Comparison of ENCODE assay signal across 21 mouse cellular contexts in genomic region chr2:128438897-128439296, GRCm38 (mm10).
"Had no signal": no experiment of that assay in that cellular context is flagged by ENCODE, and none has a peak within 500 bp of the region (broad histone marks: within the 10 kb centered on the region; RNA-seq: fewer than 3 reads in every experiment).

No protein-coding gene starts in this region.

- H3K4me3 ChIP-seq: layer of hippocampus, adult 2 months; limb, embryonic 10.5 days; limb, embryonic 13.5 days; liver, embryonic 13.5 days; neural tube, embryonic 12.5 days; neural tube, embryonic 15.5 days; stomach, embryonic 15.5 days had no signal

- ATAC-seq: inflammation-experienced regulatory T-cells, adult 6 months; intestine, postnatal 0 days; liver, postnatal 0 days had no signal

- H3K36me3 ChIP-seq: limb, embryonic 10.5 days; limb, embryonic 13.5 days; liver, embryonic 13.5 days; neural tube, embryonic 12.5 days; neural tube, embryonic 15.5 days; stomach, embryonic 15.5 days had no signal

- H3K27ac ChIP-seq: kidney, postnatal 0 days; layer of hippocampus, adult 2 months; limb, embryonic 10.5 days; limb, embryonic 13.5 days; liver, embryonic 13.5 days; neural tube, embryonic 12.5 days; neural tube, embryonic 15.5 days; stomach, embryonic 15.5 days had no signal

- DNase-seq: kidney, adult 2 months; kidney, postnatal 25 days; layer of hippocampus, adult 9-11 months; liver, embryonic 13.5 days; liver, postnatal 0 days; lung, postnatal 14 days; midbrain, embryonic 14.5 days; right cerebral cortex, adult 18-20 months; right cerebral cortex, postnatal 14 days; spleen, adult 18-20 months; thymus, postnatal 25 days had no signal

- H3K4me1 ChIP-seq: liver, embryonic 13.5 days; neural tube, embryonic 12.5 days; neural tube, embryonic 15.5 days had no signal

- H3K4me2 ChIP-seq: limb, embryonic 13.5 days; liver, embryonic 13.5 days; lung, embryonic 14.5 days; neural tube, embryonic 12.5 days; neural tube, embryonic 15.5 days; stomach, embryonic 15.5 days had no signal

- H3K9me3 ChIP-seq: limb, embryonic 10.5 days; limb, embryonic 13.5 days; liver, embryonic 13.5 days; neural tube, embryonic 12.5 days; neural tube, embryonic 15.5 days; stomach, embryonic 15.5 days had no signal

- H3K27me3 ChIP-seq: limb, embryonic 13.5 days; liver, embryonic 13.5 days; neural tube, embryonic 12.5 days; neural tube, embryonic 15.5 days; stomach, embryonic 15.5 days had no signal

- H3K9ac ChIP-seq: limb, embryonic 13.5 days; liver, embryonic 13.5 days; liver, postnatal 0 days; lung, embryonic 14.5 days; neural tube, embryonic 12.5 days; neural tube, embryonic 15.5 days; stomach, embryonic 15.5 days had no signal
